Mouse (Mus musculus): ENCODE measurements around the gene Radil. TPM values are rescaled to one million over a fixed set of nuclear protein-coding genes. Genes with fewer than 3 reads are reported as not detected.

Radil gene
- total RNA-seq, 1 experiment from 2014 or later: not detected

GRCm38 (mm10) chr5:142458791-142459557 lies 91.9 kb downstream of the Radil start:
- peak; percentile 29 for ATAC-seq (replicated peaks; ENCODE audit: insufficient number of reproducible peaks, low FRiP score, low TSS enrichment, poor library complexity, severe bottlenecking)

- no peak for ATAC-seq (replicated peaks; ENCODE audit: insufficient number of reproducible peaks, low FRiP score, low TSS enrichment, poor library complexity, severe bottlenecking)
Observed at GRCm38 (mm10) chr5:142457345-142457744, 93.6 kb downstream of the Radil start.

- no peak for ATAC-seq (replicated peaks; ENCODE audit: insufficient number of reproducible peaks, low FRiP score, low TSS enrichment, poor library complexity, severe bottlenecking)
Observed at GRCm38 (mm10) chr5:142456318-142456717, 94.6 kb downstream of the Radil start.

- no peak for ATAC-seq (replicated peaks; ENCODE audit: insufficient number of reproducible peaks, low FRiP score, low TSS enrichment, poor library complexity, severe bottlenecking)
Observed at GRCm38 (mm10) chr5:142453742-142454141, 97.2 kb downstream of the Radil start.

GRCm38 (mm10) chr5:142451759-142452158 lies 99.1 kb downstream of the Radil start:
- no peak for ATAC-seq (replicated peaks; ENCODE audit: insufficient number of reproducible peaks, low FRiP score, low TSS enrichment, poor library complexity, severe bottlenecking)

GRCm38 (mm10) chr5:142450846-142451245 lies 100.1 kb downstream of the Radil start:
- ATAC-seq (replicated peaks; ENCODE audit: insufficient number of reproducible peaks, low FRiP score, low TSS enrichment, poor library complexity, severe bottlenecking): no peak

GRCm38 (mm10) chr5:142448623-142449022 lies 102.3 kb downstream of the Radil start:
- ATAC-seq (replicated peaks; ENCODE audit: insufficient number of reproducible peaks, low FRiP score, low TSS enrichment, poor library complexity, severe bottlenecking): no peak

GRCm38 (mm10) chr5:142448076-142448475 lies 102.8 kb downstream of the Radil start:
- peak; percentile 78 for ATAC-seq (replicated peaks; ENCODE audit: insufficient number of reproducible peaks, low FRiP score, low TSS enrichment, poor library complexity, severe bottlenecking)

- no peak for ATAC-seq (replicated peaks; ENCODE audit: insufficient number of reproducible peaks, low FRiP score, low TSS enrichment, poor library complexity, severe bottlenecking)
Observed at GRCm38 (mm10) chr5:142445709-142446108, 105.2 kb downstream of the Radil start.

GRCm38 (mm10) chr5:142444791-142445531 lies 105.9 kb downstream of the Radil start:
- no peak for ATAC-seq (replicated peaks; ENCODE audit: insufficient number of reproducible peaks, low FRiP score, low TSS enrichment, poor library complexity, severe bottlenecking)

GRCm38 (mm10) chr5:142443994-142444393 lies 106.9 kb downstream of the Radil start:
- ATAC-seq (replicated peaks; ENCODE audit: insufficient number of reproducible peaks, low FRiP score, low TSS enrichment, poor library complexity, severe bottlenecking): no peak

- ATAC-seq (replicated peaks; ENCODE audit: insufficient number of reproducible peaks, low FRiP score, low TSS enrichment, poor library complexity, severe bottlenecking): peak; percentile 24
Observed at GRCm38 (mm10) chr5:142443514-142443913, 107.4 kb downstream of the Radil start.

GRCm38 (mm10) chr5:142442045-142442440 lies 108.9 kb downstream of the Radil start:
- no peak for ATAC-seq (replicated peaks; ENCODE audit: insufficient number of reproducible peaks, low FRiP score, low TSS enrichment, poor library complexity, severe bottlenecking)

- peak; percentile 16 for ATAC-seq (replicated peaks; ENCODE audit: insufficient number of reproducible peaks, low FRiP score, low TSS enrichment, poor library complexity, severe bottlenecking)
Observed at GRCm38 (mm10) chr5:142441332-142442044, 109.4 kb downstream of the Radil start.

GRCm38 (mm10) chr5:142440451-142441147 lies 110.3 kb downstream of the Radil start:
- peak; percentile 74 for ATAC-seq (replicated peaks; ENCODE audit: insufficient number of reproducible peaks, low FRiP score, low TSS enrichment, poor library complexity, severe bottlenecking)

- no peak for ATAC-seq (replicated peaks; ENCODE audit: insufficient number of reproducible peaks, low FRiP score, low TSS enrichment, poor library complexity, severe bottlenecking)
Observed at GRCm38 (mm10) chr5:142439911-142440432, 110.9 kb downstream of the Radil start.

GRCm38 (mm10) chr5:142438380-142438938 lies 112.4 kb downstream of the Radil start:
- no peak for ATAC-seq (replicated peaks; ENCODE audit: insufficient number of reproducible peaks, low FRiP score, low TSS enrichment, poor library complexity, severe bottlenecking)

- no peak for ATAC-seq (replicated peaks; ENCODE audit: insufficient number of reproducible peaks, low FRiP score, low TSS enrichment, poor library complexity, severe bottlenecking)
Observed at GRCm38 (mm10) chr5:142435736-142436135, 115.2 kb downstream of the Radil start.
